Mouse (Mus musculus): ENCODE data around the gene Gm4450.
"Not testable (repeated sequence)": the region's sequence is repeated elsewhere in the genome, so short reads cannot be mapped to it uniquely, and the experiment has no call there.

The Gm4450 gene

DNA sequence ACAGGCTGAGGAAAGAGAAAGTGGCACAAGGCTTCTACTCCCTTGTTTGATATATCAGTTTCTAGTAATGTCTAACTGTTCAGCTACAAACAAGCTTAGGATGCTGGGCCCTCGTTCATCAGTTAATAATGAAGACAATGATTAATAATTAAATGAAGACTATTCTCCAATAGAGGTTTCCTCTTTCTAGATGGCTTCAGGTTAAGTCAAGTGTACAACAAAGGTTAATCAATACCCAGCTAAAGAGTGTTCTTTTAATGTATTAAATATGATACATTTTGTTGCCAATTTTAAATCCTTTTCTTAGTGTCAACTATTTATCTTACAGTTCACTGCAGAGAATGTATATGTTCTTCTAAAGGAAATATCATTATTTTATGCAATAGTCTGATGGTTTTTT is at the start of gene Gm4450:
Gm4450 (minus strand) TSS at position 101 of the 400 bp plus-strand sequence.
- not testable (repeated sequence) for DNase-seq (ENCODE audit: low read depth in 2 of 2, low spot score in 2 of 2)

GRCm38 (mm10) chr3:98497401-98497800 is 40.5 kb upstream of the Gm4450 start:
- DNase-seq (ENCODE audit: low read depth in 2 of 2, low spot score in 2 of 2) = not testable (repeated sequence)

GRCm38 (mm10) chr3:98496762-98497161 is 39.8 kb upstream of the Gm4450 start:
- DNase-seq (ENCODE audit: low read depth in 2 of 2, low spot score in 2 of 2) = not testable (repeated sequence)

- not testable (repeated sequence) for DNase-seq (ENCODE audit: low read depth in 2 of 2, low spot score in 2 of 2)
Observed at GRCm38 (mm10) chr3:98495055-98495454, 38.1 kb upstream of the Gm4450 start.

DNA sequence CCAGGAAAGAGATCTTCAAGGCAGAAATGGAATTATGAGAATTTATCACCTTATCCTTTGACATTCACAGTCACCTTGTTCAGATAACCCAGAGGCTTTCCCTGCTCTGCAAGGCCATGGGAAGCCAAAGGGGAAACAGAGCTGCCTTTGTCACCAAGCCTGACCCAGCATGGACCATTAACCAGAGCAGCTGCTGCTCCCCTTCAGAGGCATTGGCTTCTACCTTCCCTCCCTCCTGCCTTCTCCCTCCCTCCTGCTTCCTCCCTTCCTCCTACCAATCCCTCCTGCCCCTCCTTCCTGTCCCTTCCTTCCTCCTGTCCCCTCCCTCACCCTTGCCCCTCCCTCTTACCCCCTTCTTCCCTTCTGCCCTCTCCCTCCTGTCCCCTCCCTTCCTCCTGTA is 37.3 kb upstream of the Gm4450 start:
- DNase-seq (ENCODE audit: low read depth in 2 of 2, low spot score in 2 of 2) = not testable (repeated sequence)

DNA sequence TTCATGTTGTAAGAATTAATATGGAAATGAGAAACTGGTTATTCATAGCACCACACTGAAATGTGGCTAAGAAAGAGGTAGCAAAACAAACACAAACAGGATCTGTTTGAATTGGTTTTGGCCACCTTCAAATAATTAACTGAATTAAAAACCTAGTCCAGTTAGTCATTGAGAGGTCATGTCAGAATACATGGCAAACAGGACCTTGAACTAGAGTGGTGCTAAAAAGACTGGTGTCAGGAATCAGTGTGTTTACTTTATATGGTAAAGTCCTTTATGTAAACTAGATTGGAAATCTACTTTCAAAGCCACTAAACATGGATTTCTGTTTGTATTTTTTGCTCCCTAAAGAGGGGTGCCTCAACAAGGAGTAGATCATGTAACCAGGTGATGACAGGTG is 14.6 kb upstream of the Gm4450 start:
- DNase-seq (ENCODE audit: low read depth in 2 of 2, low spot score in 2 of 2) = not testable (repeated sequence)

GRCm38 (mm10) chr3:98471057-98471456 is 14.1 kb upstream of the Gm4450 start:
- DNase-seq (ENCODE audit: low read depth in 2 of 2, low spot score in 2 of 2) = not testable (repeated sequence)

DNA sequence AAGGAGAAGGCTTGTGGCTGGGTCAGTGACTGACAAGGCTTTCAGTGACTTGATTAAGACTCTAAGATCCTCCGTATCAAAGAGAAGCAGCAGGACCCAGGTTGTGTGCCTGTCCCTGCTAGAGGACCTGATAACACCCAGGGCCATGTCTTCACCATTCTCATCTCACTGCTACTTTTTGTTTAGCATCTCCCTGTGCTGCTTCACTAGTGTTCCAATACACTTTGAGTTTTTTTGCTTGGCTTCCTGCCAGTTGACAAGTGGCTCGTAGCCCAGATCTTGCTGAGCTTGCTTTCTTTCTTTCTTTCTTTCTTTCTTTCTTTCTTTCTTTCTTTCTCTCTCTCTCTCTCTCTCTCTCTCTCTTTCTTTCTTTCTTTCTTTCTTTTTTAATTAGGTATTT is 12.4 kb upstream of the Gm4450 start:
- DNase-seq (ENCODE audit: low read depth in 2 of 2, low spot score in 2 of 2) = not testable (repeated sequence)

- not testable (repeated sequence) for DNase-seq (ENCODE audit: low read depth in 2 of 2, low spot score in 2 of 2)
Observed at GRCm38 (mm10) chr3:98453786-98454185, 3.1 kb downstream of the Gm4450 start.

- DNase-seq (ENCODE audit: low read depth in 2 of 2, low spot score in 2 of 2) = not testable (repeated sequence)
Observed at GRCm38 (mm10) chr3:98443924-98444323, 13.0 kb downstream of the Gm4450 start.

- DNase-seq (ENCODE audit: low read depth in 2 of 2, low spot score in 2 of 2) = not testable (repeated sequence)
Observed at GRCm38 (mm10) chr3:98443149-98443779, 13.7 kb downstream of the Gm4450 start.

GRCm38 (mm10) chr3:98442245-98442644 is 14.7 kb downstream of the Gm4450 start:
- DNase-seq (ENCODE audit: low read depth in 2 of 2, low spot score in 2 of 2) = not testable (repeated sequence)

DNA sequence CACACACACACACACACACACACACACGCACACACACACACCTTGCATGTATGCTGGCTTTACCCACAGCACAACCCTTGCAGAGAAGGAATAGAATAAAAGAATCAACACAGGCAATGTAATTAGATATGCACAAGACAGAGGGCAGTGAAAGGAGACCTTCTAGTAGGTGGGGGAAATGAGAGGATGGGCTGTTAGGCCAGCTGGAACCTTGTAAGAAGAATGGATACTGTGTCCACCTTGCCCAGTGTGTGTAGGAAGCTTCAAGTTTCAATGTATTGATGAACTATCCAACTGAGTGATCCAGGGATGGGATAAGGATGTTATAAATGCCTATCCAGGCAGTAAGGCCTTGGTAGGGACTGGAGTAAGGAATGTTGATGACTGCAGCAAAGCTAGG is 21.9 kb downstream of the Gm4450 start:
- no peak for DNase-seq (ENCODE audit: low read depth in 2 of 2, low spot score in 2 of 2)

DNA sequence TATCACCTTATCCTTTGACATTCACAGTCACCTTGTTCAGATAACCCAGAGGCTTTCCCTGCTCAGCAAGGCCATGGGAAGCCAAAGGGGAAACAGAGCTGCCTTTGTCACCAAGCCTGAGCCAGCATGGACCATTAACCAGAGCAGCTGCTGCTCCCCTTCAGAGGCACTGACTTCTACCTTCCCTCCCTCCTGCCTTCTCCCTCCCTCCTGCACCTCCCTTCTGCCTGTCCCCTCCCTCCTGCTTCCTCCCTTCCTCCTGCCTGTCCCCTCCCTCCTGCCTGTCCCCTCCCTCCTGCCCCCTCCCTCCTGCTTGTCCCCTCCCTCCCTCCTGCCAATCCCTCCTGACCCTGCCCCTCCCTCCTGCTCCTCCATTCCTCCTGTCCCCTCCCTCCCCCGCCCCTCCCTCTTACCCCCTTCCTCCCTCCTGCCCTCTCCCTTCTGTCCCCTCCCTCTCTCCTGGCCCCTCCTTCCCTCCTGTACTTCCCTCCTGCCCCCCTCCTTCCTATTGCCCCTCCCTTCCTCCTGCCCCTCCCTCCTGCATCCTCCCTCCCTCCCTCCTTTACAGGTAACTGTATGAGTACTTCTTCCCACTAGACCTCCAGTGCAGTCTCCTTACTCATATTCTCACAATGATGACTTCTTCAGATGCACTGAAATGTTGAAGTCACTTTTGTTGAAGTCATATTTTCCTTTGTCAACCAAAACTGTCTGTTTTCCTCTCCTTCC is 22.7 kb downstream of the Gm4450 start:
- no peak for DNase-seq (ENCODE audit: low read depth in 2 of 2, low spot score in 2 of 2)

GRCm38 (mm10) chr3:98428928-98429525 is 27.9 kb downstream of the Gm4450 start:
- no peak for DNase-seq (ENCODE audit: low read depth in 2 of 2, low spot score in 2 of 2)

DNA sequence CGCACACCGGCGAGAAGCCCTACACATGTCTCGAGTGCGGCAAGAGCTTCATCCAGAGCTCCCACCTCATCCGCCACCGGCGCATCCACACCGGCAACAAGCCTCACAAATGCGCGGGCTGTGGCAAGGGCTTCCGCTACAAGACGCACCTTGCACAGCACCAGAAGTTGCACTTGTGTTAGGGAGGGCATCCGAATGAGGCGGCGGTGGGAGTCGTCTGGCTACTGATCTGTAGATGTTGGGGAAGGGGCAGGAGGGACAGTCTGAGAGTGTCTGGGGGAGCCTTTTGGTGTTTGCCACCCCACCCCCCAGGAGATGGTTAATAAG is 28.5 kb downstream of the Gm4450 start:
- no peak for DNase-seq (ENCODE audit: low read depth in 2 of 2, low spot score in 2 of 2)

DNA sequence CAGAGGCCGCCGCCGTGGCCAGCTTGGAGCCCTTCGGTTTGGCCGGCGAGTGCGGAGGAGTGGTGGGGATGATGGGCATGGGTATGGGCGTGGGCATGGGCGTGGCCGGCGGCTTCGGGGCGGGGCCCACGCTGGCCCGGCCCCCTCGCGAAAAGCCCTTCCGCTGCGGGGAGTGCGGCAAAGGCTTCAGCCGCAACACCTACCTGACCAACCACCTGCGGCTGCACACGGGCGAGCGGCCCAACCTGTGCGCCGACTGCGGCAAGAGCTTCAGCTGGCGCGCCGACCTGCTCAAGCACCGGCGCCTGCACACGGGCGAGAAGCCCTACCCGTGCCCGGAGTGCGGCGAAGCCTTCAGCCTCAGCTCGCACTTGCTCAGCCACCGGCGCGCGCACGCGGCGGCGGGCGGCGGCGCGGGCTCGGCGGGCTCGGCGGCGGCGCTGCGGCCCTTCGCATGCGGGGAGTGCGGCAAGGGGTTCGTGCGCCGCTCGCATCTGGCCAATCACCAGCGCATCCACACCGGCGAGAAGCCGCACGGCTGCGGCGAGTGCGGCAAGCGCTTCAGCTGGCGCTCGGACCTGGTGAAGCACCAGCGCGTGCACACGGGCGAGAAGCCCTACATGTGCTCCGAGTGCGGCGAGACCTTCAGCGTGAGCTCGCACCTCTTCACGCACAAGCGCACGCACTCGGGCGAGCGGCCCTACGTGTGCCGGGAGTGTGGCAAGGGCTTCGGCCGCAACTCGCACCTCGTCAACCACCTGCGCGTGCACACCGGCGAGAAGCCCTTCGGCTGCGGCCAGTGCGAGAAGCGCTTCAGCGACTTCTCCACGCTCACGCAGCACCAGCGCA is 29.1 kb downstream of the Gm4450 start:
- DNase-seq (ENCODE audit: low read depth in 2 of 2, low spot score in 2 of 2) = no peak

DNA sequence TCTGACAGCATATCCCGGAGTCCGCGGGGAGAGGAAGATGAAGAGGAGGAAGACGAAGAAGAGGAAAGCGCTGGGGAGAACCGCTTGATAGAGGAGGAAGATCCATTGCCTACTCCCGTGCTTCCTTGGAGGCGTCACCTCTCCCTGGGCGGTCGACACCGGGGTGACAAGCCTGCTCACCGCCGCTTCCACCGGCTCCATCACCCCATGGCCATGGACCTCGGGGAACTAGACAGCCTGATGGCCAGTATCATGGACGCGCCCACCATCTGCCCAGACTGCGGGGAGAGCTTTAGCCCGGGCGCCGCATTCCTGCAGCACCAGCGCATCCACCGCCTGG is 29.7 kb downstream of the Gm4450 start:
- DNase-seq (ENCODE audit: low read depth in 2 of 2, low spot score in 2 of 2) = no peak

- no peak for DNase-seq (ENCODE audit: low read depth in 2 of 2, low spot score in 2 of 2)
Observed at GRCm38 (mm10) chr3:98426749-98427148, 30.2 kb downstream of the Gm4450 start.

DNA sequence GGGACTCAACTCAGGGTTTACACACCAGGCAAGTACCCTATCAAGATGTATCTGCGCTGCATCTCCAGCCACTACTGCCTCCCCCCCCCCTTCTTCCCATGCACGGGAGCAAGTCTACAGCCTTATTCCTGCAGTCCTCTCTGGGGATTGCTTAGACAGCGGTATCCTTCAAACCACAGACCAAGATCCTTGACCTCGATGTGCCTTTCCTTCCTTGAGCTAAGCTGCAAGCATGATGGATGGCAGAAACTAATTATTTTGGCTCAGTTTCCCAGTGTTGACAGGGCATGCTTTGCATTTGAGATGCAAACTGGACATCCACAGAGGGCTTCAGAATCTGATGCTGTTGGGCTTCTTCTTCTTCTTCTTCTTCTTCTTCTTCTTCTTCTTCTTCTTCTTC is 34.0 kb downstream of the Gm4450 start:
- DNase-seq (ENCODE audit: low read depth in 2 of 2, low spot score in 2 of 2) = no peak

- DNase-seq (ENCODE audit: low read depth in 2 of 2, low spot score in 2 of 2) = no peak
Observed at GRCm38 (mm10) chr3:98419786-98420070, 37.2 kb downstream of the Gm4450 start.
